Mouse (Mus musculus) embryo, embryonic 11.5 days (tissue): ENCODE results near the gene Arpc4.
A peak's percentile ranks its signal among the peaks of the same experiment; 100 is the strongest.

Experiments used
- DNase-seq: peaks from one replicate; pipeline ENCODE4 v3.0.0-alpha.2; 2012; ENCODE audit warnings: low read depth, low spot score

Arpc4 gene

GRCm38 (mm10) chr6:113364518-113365135, 13.3 kb upstream of the Arpc4 start:
- DNase-seq: no peak

- DNase-seq: no peak
Observed at GRCm38 (mm10) chr6:113366639-113367038, 11.3 kb upstream of the Arpc4 start.

- no peak for DNase-seq
Observed at GRCm38 (mm10) chr6:113367574-113367973, 10.3 kb upstream of the Arpc4 start.

- DNase-seq: no peak
Observed at GRCm38 (mm10) chr6:113368124-113368523, 9.8 kb upstream of the Arpc4 start.

GRCm38 (mm10) chr6:113368577-113368976, 9.3 kb upstream of the Arpc4 start:
- no peak for DNase-seq

- DNase-seq: no peak
Observed at GRCm38 (mm10) chr6:113370194-113370929, 7.6 kb upstream of the Arpc4 start.

- DNase-seq: no peak
Observed at GRCm38 (mm10) chr6:113373491-113373890, 4.4 kb upstream of the Arpc4 start.

DNA sequence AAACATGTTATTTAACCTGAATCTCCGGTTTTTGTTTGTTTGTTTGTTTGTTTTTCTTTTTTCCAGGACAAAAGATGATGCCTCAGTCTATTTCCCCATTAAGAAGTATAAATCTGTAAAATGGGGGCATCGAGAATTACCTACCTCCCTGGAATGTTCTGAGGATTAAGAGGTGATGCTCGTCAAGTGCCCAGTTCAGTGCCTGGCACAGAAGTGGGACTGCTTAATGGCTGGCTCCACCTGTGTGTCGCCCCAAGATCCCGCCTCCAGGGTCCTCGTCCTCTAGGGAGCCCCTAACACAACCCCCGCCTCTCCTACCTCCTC, 781 bp upstream of the Arpc4 start:
- no peak for DNase-seq

- DNase-seq: no peak
Observed at GRCm38 (mm10) chr6:113379246-113379645, 1.3 kb downstream of the Arpc4 start.

DNA sequence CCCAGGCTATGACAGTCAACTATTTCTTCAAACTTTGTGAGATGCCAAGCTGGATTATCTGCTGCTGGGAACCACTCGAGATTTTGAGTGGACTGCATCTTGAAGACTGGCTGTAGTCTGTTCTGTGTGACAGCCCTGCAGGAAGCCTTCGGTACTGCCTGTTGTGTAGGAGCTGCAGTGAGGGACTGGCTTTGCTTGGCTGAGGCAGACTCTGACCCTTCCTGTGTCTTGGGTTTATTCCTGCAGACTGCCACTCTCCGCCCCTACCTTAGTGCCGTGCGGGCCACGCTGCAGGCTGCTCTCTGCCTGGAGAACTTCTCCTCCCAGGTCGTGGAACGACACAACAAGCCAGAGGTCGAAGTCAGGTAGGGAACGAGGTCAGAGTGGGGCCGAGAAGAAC, 2.6 kb downstream of the Arpc4 start:
- no peak for DNase-seq

- DNase-seq: no peak
Observed at GRCm38 (mm10) chr6:113384351-113384927, 6.5 kb downstream of the Arpc4 start.

- no peak for DNase-seq
Observed at GRCm38 (mm10) chr6:113385160-113385714, 7.3 kb downstream of the Arpc4 start.

DNA sequence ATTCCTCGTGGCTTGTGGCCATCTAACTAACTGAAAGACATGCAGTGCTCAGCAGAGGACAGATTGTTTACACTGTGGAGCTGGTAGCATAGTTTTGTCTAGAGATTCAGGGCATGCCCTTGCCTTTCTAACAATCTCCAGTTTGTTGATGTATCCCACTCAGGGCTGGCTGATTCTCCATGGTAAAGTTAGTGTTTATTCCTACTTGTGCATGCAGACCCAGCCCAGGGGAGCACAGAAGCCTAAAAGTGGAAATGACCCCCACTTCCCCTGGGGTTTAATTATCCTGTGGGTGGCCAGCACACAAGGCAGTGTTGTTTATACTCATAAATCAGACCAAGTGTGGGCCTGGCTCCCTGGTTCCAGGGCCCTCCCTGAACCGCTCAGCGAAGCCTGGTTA, 8.1 kb downstream of the Arpc4 start:
- DNase-seq: no peak

GRCm38 (mm10) chr6:113388960-113389359, 11.0 kb downstream of the Arpc4 start, which contains the start of gene Ttll3:
Gene Ttll3 (plus strand): TSS chr6:113389260.
- DNase-seq: no peak

DNA sequence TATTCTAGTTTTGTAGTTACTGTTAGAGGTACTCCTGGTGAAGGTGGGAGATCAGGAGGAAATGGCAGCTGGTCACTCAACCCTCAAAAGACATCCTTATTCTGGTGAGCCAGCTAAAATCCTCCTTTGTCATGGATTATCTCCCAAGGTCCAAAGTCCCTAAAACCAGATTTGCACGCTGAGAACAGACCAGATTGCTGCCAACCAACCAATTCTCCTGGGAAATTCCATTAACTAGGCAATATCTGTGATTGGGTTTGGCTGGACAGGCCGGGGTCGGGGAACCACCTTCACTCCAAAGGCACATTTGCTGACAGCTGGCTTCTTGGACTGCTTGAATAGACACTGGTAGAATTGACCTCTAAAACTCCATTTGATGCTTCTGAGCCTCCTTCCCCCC, 12.8 kb downstream of the Arpc4 start:
- no peak for DNase-seq

- DNase-seq: no peak
Observed at GRCm38 (mm10) chr6:113392015-113392386, 14.1 kb downstream of the Arpc4 start.

DNA sequence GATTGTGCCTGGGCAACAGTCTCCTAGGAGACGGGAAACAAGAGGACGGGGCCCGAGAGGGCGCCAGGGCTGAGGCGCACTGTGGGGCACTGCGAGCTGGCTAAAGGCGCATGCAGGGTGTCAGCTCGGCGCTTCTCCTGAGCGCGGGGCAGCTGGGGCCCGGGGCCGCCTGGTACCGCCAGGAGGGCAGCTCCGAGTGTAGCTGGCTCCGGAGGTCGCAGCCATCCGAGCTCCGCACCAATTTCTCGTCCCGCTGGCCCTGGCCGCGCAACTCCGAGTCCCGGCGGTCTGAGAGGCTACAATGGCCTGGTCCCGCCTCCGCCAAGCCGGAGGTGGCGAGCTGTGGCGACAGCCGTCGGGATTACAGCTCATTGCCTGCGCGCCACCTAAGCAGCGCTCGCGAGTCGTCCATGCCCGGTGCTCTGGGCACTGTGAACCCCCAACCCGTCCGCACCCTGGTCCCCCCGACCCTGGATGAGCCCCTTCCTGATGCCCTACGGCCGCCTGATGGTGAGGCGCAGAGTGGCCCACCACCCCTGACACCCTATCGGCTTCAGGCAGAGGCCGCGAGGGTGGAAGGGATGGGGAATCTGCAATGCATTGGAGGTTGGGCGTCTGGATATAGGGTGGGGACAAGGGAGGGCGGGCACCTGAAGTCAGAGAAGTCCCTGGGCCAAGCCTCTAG, 14.6 kb downstream of the Arpc4 start:
- peak; percentile 50 for DNase-seq

DNA sequence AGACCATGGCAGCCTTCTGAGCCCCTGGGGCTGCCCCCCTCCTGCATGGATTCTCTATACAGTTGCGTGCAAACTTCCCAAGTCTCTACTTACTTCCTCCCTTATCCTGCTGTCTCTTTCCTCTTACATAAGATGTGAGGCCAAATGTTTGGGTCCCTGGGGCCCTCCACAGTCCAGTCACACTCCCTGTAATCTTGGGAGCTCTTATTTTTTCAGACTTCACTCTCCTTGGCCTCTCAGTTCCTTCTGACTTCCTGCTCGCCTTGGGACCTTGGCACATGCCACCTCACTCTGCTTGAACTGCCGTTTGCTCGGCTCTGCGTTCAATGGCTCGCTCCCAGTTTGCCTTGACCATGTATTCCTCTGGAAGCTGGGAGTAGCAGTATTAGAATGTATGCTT, 16.0 kb downstream of the Arpc4 start:
- no peak for DNase-seq

GRCm38 (mm10) chr6:113394811-113395210, 16.9 kb downstream of the Arpc4 start:
- DNase-seq: no peak

DNA sequence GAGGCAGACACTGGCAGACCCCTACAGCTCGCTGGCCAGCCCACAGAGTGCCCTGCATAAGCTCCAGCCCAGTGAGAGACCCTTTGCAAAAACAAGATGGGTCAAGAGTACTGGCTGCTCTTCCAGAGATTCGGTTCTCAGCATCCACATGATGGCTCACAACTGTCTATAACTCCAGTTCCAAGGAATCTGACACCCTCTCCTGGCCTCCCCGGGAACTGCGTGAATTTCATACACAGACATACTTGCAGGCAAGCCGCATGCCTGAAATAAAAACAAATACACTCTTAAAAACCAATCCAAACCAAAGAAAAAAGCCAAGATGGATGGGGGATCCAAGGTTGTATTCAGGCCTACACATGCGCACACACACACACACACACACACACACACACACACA, 17.6 kb downstream of the Arpc4 start:
- DNase-seq: no peak

GRCm38 (mm10) chr6:113396270-113397030, 18.5 kb downstream of the Arpc4 start:
- DNase-seq: no peak

- no peak for DNase-seq
Observed at GRCm38 (mm10) chr6:113402094-113402493, 24.2 kb downstream of the Arpc4 start.
